Mouse (Mus musculus): ENCODE measurements around the gene Adcy1.

Adcy1 gene

DNA sequence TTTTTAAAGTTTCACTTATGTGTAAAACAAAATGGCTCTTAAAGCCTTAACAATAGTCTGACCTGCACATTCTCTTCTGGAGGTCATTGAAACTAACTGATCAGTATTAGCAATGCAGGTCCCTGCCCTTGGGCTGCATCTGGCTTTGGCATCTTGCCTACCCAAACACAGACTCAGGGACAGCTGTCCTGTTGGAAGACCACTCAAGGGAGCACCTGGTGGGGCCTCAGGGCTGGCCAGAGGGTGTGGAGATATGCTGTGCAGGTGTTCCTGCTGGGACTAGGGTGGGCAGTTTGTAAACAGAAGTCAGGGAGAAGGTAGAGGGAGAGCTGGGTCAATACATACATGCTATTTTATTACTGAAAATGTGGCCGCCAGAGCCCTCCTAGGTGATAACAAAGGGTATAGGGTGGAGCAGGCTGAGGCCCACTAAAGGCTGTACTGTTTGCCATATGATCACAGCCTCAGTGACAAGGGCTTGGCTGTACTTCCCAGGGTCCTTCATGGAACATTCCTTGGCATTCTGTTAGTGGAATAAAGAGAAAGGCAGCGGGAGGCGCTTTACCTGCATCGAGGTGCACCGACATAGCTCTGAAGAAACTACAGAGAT lies 73.1 kb downstream of the Adcy1 start:
- no peak for DNase-seq (ENCODE audit: low spot score in 2 of 2)

- DNase-seq (ENCODE audit: low spot score in 2 of 2) = no peak
Measured at GRCm38 (mm10) chr11:7138370-7138769, 75.1 kb downstream of the Adcy1 start.

GRCm38 (mm10) chr11:7140449-7140848 lies 77.2 kb downstream of the Adcy1 start:
- DNase-seq (ENCODE audit: low spot score in 2 of 2) = no peak

DNA sequence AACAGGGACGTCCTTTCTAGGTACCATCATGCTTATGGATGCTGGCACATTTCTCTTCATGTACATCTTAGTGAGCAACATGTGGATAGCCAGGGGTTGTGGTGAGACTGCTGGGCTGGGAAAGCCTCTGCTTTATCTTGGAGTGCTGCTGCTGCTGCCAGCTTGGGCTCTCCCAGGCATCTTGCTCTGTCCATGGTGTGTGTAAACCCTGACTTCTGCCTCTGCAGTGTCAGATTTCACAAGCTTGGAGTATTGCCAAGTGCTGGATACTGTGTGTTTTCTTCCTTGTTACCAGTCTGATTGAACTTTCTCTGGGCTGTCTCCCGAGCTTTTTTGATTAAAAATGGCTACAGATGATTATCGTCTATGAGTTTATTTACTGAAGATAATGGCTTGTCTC lies 79.4 kb downstream of the Adcy1 start:
- no peak for DNase-seq (ENCODE audit: low spot score in 2 of 2)

- DNase-seq (ENCODE audit: low spot score in 2 of 2) = no peak
Measured at GRCm38 (mm10) chr11:7144369-7144768, 81.1 kb downstream of the Adcy1 start.

DNA sequence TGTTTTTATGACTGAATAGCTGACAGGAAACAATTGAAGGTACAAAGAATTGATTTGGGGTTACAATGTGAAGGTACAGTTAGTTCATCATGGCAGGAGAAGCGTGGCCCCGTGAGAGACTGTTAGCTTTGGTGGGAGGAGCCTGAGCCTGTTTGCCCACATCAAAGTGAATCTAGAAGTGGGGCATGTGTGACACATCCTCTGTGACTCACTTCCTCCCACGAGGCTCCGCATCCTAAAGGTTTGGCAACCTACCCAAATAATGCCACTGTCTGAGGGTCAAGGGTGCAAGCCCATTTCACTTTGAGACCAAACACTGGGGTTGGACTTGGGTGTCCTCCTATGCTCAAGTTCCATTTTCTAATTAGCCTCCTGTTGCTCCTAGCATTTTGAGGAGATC lies 81.9 kb downstream of the Adcy1 start:
- DNase-seq (ENCODE audit: low spot score in 2 of 2) = no peak

- no peak for DNase-seq (ENCODE audit: low spot score in 2 of 2)
Measured at GRCm38 (mm10) chr11:7147536-7147935, 84.2 kb downstream of the Adcy1 start.

DNA sequence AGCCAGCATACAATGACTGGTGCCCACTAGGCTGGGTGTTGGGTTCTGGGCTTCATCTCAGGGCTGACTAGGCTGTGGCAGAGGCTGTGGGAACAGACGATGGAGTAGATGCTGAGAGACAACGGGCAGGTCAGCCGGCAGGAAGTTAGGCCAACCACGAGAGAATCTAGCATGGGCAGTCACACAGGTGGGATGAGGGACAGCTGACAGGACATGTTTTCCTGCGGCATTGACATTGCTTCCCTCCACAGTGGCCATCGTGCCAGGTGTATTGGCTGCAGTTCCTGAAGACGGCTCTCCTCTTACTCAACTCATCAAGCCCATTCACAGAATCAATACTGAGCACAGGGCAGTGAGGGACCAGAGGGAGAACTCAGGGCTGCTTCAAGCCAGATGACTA lies 84.7 kb downstream of the Adcy1 start:
- DNase-seq (ENCODE audit: low spot score in 2 of 2) = no peak

DNA sequence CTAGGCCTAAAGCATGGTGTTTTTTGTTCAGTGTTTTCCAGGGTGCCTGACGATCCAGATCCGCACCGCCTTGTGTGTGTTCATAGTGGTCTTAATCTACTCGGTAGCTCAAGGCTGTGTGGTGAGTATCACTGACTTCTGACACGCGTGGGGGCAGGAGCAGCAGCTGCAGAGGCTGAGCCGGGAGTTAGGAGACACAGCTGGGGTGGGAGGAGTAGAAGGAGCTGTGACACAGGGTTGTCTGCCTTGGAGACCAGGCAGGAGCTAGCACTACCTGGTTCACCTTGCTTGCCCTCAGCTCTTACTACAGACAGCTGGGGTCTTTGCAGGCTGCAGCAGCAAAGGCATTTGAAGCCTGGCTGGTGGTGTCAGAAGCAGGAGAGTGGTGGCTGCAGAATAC lies 86.2 kb downstream of the Adcy1 start:
- no peak for DNase-seq (ENCODE audit: low spot score in 2 of 2)

GRCm38 (mm10) chr11:7150511-7150910 lies 87.2 kb downstream of the Adcy1 start:
- DNase-seq (ENCODE audit: low spot score in 2 of 2) = no peak

DNA sequence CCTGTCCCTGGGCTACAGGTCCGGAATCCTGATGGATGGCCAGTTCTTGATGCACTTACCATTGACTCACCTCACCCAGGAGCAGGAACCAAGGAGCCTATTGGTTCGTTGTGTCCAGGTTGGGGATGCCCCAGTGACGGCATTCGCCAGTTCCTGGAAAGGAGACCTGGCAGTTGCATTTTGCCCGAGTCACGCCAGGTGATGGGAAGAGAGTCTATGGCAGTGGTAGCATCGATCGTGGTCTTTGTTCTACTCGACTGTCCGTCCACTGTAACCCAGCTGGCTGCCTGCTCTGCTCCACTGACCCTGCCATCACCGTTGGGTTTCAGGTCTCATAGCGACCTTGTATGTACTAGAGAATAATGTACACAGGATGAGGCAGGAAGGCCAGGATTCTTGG lies 89.1 kb downstream of the Adcy1 start:
- DNase-seq (ENCODE audit: low spot score in 2 of 2) = no peak

- no peak for DNase-seq (ENCODE audit: low spot score in 2 of 2)
Measured at GRCm38 (mm10) chr11:7153081-7153480, 89.8 kb downstream of the Adcy1 start.

GRCm38 (mm10) chr11:7156427-7156826 lies 93.1 kb downstream of the Adcy1 start:
- no peak for DNase-seq (ENCODE audit: low spot score in 2 of 2)

GRCm38 (mm10) chr11:7158196-7158595 lies 94.9 kb downstream of the Adcy1 start:
- DNase-seq (ENCODE audit: low spot score in 2 of 2) = no peak

- no peak for DNase-seq (ENCODE audit: low spot score in 2 of 2)
Measured at GRCm38 (mm10) chr11:7160146-7160545, 96.9 kb downstream of the Adcy1 start.

DNA sequence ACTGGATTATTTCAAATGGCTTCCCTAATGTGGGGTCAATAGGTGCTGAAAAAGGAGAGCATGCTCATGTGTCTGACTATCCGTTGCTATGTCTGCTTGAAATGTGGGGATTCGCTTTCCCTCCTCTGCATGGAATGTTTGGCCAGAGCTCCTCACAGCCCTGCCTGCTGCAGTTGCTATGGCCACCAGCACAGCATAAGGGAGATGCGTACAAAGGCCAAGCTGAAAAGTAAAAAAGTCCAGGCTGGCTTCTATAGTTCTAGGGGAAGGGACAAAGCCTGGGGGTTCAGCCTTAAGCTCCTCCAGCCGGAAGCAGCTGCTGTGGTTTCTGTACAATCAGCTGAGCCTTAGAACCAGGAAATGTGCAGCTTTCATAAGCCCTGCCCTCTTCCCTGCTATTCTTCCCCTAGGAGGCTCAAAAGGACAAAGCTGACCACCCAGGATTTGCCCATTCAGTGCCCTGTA lies 97.4 kb downstream of the Adcy1 start:
- DNase-seq (ENCODE audit: low spot score in 2 of 2) = no peak

DNA sequence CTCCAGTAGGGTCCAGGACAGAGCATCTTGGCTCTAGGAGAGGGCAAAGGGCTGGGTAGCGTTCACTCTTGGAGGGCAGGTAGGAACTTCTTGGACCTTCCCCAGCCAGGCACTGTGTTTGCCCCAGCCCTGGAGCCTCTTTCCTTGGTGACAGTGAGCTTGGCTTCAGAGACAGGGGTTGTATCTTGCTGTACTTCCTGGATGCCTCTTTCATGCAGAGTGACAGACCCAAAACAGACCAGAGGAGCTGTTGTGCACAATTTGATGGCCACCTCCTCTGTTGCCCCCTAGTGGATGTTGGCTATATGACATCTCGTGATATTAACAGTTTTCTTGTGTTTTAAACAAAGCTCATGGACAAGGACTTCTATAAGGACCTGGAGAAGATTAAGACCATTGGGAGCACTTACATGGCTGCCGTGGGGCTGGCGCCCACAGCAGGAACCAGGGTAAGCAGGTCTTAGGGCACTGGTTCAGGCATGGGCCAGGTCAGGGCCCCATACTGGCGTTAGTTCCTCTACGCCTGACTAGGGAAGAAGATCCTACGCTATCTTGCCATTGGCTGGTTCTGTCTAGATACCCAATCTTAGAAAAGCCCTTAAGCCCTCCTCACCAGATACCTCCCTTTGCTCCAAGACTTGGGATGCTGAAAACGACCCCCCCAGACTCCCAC lies 98.3 kb downstream of the Adcy1 start:
- no peak for DNase-seq (ENCODE audit: low spot score in 2 of 2)

DNA sequence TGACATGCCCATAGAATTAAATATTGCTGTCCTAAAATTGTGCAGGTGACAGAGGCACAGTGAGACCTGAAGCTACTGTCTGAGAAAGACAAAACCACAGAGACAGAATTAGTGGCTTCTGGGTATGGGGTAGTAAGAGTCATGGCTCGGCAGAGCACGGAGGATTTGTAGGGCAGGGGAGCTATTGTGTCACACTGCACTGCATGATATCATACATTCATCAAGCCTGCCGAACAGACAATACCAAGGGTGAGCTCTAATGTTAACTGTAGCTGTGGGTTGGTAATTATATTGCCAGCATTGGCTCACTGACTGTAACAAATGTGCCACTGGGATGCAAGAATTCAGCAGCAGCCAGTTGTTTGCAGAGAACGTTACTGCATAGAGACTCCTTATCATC lies 101.1 kb downstream of the Adcy1 start:
- no peak for DNase-seq (ENCODE audit: low spot score in 2 of 2)

DNA sequence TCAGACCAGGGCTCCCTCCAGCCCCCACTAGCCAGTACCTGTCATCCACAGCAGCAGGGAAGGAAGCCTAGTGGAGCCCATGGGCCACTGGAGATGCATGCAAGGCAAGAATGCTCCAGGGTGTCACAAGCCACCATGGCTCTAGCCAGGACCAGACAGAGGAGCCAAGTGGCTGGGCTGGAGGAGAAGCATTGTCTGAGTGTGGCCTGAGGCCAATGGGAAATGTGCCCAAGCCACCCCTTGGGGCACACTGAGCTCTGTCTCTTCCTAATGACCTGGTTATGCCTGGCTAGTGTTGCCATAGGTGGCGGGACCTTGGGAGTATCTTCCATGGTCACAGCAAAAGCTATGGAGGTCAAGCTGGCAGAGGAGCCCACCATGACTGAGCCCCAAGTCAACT lies 106.4 kb downstream of the Adcy1 start:
- no peak for DNase-seq (ENCODE audit: low spot score in 2 of 2)

GRCm38 (mm10) chr11:7173664-7174063 lies 110.4 kb downstream of the Adcy1 start:
- DNase-seq (ENCODE audit: low spot score in 2 of 2) = no peak

DNA sequence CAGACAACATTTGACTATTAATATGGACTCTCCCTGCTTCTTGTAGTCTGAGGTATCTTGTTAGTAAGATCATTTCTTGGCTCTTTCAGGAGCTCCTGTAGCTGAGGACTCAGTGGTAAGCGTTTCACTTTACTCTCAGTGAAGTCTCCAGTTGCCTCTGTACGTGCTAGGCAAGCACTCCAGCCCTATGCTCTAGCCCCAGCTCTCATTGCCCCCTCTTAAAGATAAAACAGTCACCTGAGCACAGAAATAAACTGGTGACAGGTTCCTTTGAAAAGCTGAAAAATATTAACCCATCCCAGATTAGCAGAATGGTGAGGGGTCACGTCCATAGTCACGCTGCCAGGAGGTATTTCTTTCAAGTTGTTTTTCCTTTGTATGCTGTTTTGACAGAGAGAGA lies 115.4 kb downstream of the Adcy1 start:
- no peak for DNase-seq (ENCODE audit: low spot score in 2 of 2)

DNA sequence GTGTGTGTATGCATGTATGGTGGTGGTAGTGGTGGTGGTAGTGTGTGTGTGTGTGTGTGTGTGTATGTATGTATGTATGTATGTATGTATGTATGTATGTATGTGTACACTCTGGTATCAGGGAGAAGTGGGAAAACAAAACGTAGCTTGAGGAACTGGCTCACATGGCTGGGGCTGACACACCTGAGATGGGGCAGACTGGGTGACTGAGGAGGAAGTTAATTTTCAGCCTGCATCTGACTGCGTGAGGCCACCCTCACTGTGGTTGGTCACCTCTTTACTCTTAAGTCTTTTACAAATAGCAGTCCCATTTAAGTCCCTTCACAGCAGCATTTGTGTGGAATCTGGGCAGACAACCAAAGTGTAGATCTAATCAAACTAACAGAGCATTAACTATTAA lies 116.0 kb downstream of the Adcy1 start:
- DNase-seq (ENCODE audit: low spot score in 2 of 2) = no peak

- DNase-seq (ENCODE audit: low spot score in 2 of 2) = no peak
Measured at GRCm38 (mm10) chr11:7182409-7183042, 119.2 kb downstream of the Adcy1 start.
